Mouse (Mus musculus): Measurements from ENCODE around the gene Pde9a. TPM values are rescaled to one million over a fixed set of nuclear protein-coding genes. Genes with fewer than 3 reads are reported as not detected.
A peak's percentile ranks its signal among the peaks of the same experiment; 100 is the strongest.

Gene Pde9a
- polyA plus RNA-seq, 1 experiment = 83.6 TPM

- 19% methylated on average over 8 of the region's 8 CpGs for WGBS
- Histone ChIP-seq H3K4me1 (ENCODE audit: control insufficient read depth, insufficient read depth, low read length) (peaks cover 16% of the 10 kb centered on the region), H3K4me3 (replicated peaks; ENCODE audit: extremely low read depth, low read depth, low read length) (no peak overlapping the region)
- TF ChIP-seq POLR2A (IDR thresholded peaks at IDR 0.05; ENCODE audit: borderline replicate concordance, extremely low read depth, low read depth, low read length) = no peak
- no peak for TF ChIP-seq CTCF (IDR thresholded peaks at IDR 0.05; ENCODE audit: insufficient read depth, low read length)
- DNase-seq = no peak
These were observed 912 bp upstream of the Pde9a start for GRCm38 (mm10) chr17:31384968-31385627.

- H3K4me1 ChIP-seq (ENCODE audit: control insufficient read depth, insufficient read depth, low read length) = peaks cover 15% of the 10 kb centered on the region; the same call in 1 of the 2 replicates
These were observed 811 bp downstream of the Pde9a start for GRCm38 (mm10) chr17:31386766-31387275.

DNA sequence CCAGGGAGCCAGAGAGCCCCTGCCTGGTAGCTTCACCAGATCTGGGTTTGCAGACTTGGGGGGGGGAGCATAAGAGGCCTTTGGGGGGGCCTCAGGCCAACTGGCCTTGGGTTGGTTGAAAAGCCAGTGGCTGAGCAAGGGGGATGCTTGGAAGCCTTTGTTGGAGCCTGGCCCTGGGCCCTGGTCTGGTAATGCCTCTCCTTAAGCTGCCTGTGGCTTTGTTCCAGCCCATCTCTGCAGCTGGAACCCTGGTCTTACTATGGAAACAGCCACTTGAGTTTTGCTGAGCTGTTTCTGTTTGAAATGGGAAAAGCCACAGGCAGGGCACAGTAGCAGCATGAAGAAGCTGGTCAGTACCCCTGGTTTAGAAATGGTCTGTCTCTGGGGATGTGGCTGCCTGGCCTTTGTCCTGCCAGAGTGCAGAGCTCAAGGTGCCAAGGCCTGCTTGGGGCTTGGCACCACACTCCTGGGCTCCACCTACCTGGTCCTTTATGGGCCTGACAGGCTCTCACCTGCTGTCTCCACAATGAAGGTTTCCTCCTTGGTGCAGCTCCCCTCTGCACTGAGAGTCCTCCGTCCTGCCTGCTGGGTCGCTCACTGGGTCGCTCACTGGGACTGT, 3.5 kb downstream of the Pde9a start:
- no peak for DNase-seq
- no peak for TF ChIP-seq POLR2A (IDR thresholded peaks at IDR 0.05; ENCODE audit: borderline replicate concordance, extremely low read depth, low read depth, low read length)
- no peak for TF ChIP-seq CTCF (IDR thresholded peaks at IDR 0.05; ENCODE audit: insufficient read depth, low read length)
- no peak overlapping the region for H3K4me3 ChIP-seq (replicated peaks; ENCODE audit: extremely low read depth, low read depth, low read length)
- peaks cover 14% of the 10 kb centered on the region; the same call in 1 of the 2 replicates for H3K4me1 ChIP-seq (ENCODE audit: control insufficient read depth, insufficient read depth, low read length)
- 83% methylated on average over 3 of the region's 3 CpGs for WGBS

More at GRCm38 (mm10) chr17:31386766-31387275, 811 bp downstream of the Pde9a start:
- TF ChIP-seq CTCF (IDR thresholded peaks at IDR 0.05; ENCODE audit: insufficient read depth, low read length) (no peak), POLR2A (IDR thresholded peaks at IDR 0.05; ENCODE audit: borderline replicate concordance, extremely low read depth, low read depth, low read length) (no peak)
- peak overlapping the region; percentile 78 for H3K4me3 ChIP-seq (replicated peaks; ENCODE audit: extremely low read depth, low read depth, low read length)
- DNase-seq = no peak
- WGBS = 20% methylated on average over 7 of the region's 7 CpGs

GRCm38 (mm10) chr17:31391462-31391861, 5.5 kb downstream of the Pde9a start:
- H3K4me3 ChIP-seq (replicated peaks; ENCODE audit: extremely low read depth, low read depth, low read length) = no peak overlapping the region
- 35% methylated on average over 3 of the region's 3 CpGs for WGBS
- DNase-seq = no peak
- TF ChIP-seq CTCF (IDR thresholded peaks at IDR 0.05; ENCODE audit: insufficient read depth, low read length) (no peak), POLR2A (IDR thresholded peaks at IDR 0.05; ENCODE audit: borderline replicate concordance, extremely low read depth, low read depth, low read length) (no peak)
- peaks cover 9% of the 10 kb centered on the region; the same call in 1 of the 2 replicates for H3K4me1 ChIP-seq (ENCODE audit: control insufficient read depth, insufficient read depth, low read length)

- Histone ChIP-seq H3K4me1 (ENCODE audit: control insufficient read depth, insufficient read depth, low read length) (peaks cover 9% of the 10 kb centered on the region; the same call in 1 of the 2 replicates), H3K4me3 (replicated peaks; ENCODE audit: extremely low read depth, low read depth, low read length) (no peak overlapping the region)
- no peak for DNase-seq
- no peak for TF ChIP-seq CTCF (IDR thresholded peaks at IDR 0.05; ENCODE audit: insufficient read depth, low read length)
- TF ChIP-seq POLR2A (IDR thresholded peaks at IDR 0.05; ENCODE audit: borderline replicate concordance, extremely low read depth, low read depth, low read length) = no peak
- 72% methylated on average over 5 of the region's 5 CpGs for WGBS
These were observed 6.0 kb downstream of the Pde9a start for GRCm38 (mm10) chr17:31392041-31392440.

DNA sequence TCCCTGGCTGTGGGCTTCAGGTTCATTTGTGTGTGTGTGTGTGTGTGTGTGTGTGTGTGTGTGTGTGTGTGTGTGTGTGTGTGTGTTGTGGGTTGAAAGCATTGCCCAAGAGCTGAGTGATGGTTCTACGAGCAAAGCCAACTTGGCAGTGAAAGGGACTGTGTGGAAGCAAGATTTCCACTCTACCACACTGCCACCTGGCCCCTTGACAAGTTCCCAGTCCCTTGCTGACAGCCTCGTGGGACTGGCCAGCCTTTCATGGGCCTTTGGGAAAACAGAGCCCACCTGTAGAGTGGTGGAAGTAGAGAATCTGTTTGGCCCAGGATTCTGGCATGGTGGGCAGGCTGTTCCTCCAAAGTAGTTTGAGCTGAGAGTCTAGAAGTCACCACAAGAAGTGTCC, 7.8 kb downstream of the Pde9a start:
- TF ChIP-seq POLR2A (IDR thresholded peaks at IDR 0.05; ENCODE audit: borderline replicate concordance, extremely low read depth, low read depth, low read length) (no peak), CTCF (IDR thresholded peaks at IDR 0.05; ENCODE audit: insufficient read depth, low read length) (no peak)
- Histone ChIP-seq H3K4me3 (replicated peaks; ENCODE audit: extremely low read depth, low read depth, low read length) (no peak overlapping the region), H3K4me1 (ENCODE audit: control insufficient read depth, insufficient read depth, low read length) (peaks cover 6% of the 10 kb centered on the region; the same call in 1 of the 2 replicates)
- 65% methylated on average over 2 of the region's 2 CpGs for WGBS
- DNase-seq = no peak

- TF ChIP-seq POLR2A (IDR thresholded peaks at IDR 0.05; ENCODE audit: borderline replicate concordance, extremely low read depth, low read depth, low read length) = no peak
- no peak for TF ChIP-seq CTCF (IDR thresholded peaks at IDR 0.05; ENCODE audit: insufficient read depth, low read length)
- 61% methylated on average over 6 of the region's 6 CpGs for WGBS
- no peak for DNase-seq
- H3K4me3 ChIP-seq (replicated peaks; ENCODE audit: extremely low read depth, low read depth, low read length) = no peak overlapping the region
- no peaks in the 10 kb centered on the region; the same call in 1 of the 2 replicates for H3K4me1 ChIP-seq (ENCODE audit: control insufficient read depth, insufficient read depth, low read length)
These were observed 14.3 kb downstream of the Pde9a start for GRCm38 (mm10) chr17:31400294-31400693.

- Histone ChIP-seq H3K4me3 (replicated peaks; ENCODE audit: extremely low read depth, low read depth, low read length) (no peak overlapping the region), H3K4me1 (ENCODE audit: control insufficient read depth, insufficient read depth, low read length) (no peaks in the 10 kb centered on the region; the same call in 1 of the 2 replicates)
- 77% methylated on average over 3 of the region's 3 CpGs for WGBS
- DNase-seq = no peak
- no peak for TF ChIP-seq CTCF (IDR thresholded peaks at IDR 0.05; ENCODE audit: insufficient read depth, low read length)
- TF ChIP-seq POLR2A (IDR thresholded peaks at IDR 0.05; ENCODE audit: borderline replicate concordance, extremely low read depth, low read depth, low read length) = no peak
These were observed 15.2 kb downstream of the Pde9a start for GRCm38 (mm10) chr17:31401160-31401559.

DNA sequence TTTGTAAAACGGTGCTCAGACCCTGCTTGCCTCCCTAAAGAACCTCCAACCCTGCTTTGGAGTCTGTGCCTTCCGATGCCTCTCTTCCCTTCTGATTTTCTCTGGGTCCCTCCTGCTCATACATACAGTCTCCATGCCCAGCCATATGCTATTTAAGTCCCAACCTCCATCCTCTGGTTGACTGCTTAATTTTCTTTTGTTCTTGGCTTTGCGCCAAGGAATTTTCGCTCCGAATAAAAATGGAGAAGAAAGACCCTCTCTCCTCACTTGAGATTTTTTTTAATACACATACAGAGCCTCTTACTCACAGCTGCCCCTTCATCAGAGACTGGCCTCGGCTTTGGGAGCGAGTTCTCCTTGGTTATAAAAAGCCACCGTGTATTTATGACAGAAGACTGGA, 16.7 kb downstream of the Pde9a start:
- Histone ChIP-seq H3K4me1 (ENCODE audit: control insufficient read depth, insufficient read depth, low read length) (no peaks in the 10 kb centered on the region; the same call in 1 of the 2 replicates), H3K4me3 (replicated peaks; ENCODE audit: extremely low read depth, low read depth, low read length) (no peak overlapping the region)
- TF ChIP-seq CTCF (IDR thresholded peaks at IDR 0.05; ENCODE audit: insufficient read depth, low read length) = no peak
- no peak for DNase-seq
- 64% methylated on average over 8 of the region's 8 CpGs for WGBS

Measured in lung, adult 2 months (tissue).